8 mouse cellular contexts compared by ENCODE assay signal in genomic region chr4:150029885-150030284, GRCm38 (mm10). TPM values are rescaled to one million over a fixed set of nuclear protein-coding genes. Genes with fewer than 3 reads are reported as not detected.
A peak's percentile ranks its signal among the peaks of the same experiment; 100 is the strongest.
DNase-seq lines count a peak whose midpoint lies in the region; ATAC-seq lines count a peak whose summit lies in the region.

No protein-coding gene starts in this region.

- peak overlapping the region; percentile 49 for H3K4me3 ChIP-seq in kidney, embryonic 14.5 days (ENCODE audit: low read length)
- H3K4me3 ChIP-seq in brown adipose tissue, adult 24 weeks (ENCODE audit: insufficient read depth, low read depth, low read length) = peak overlapping the region; percentile 57
- peak overlapping the region; percentile 46; the same call in 1 of the 2 replicates for H3K4me3 ChIP-seq in forebrain, embryonic 16.5 days (replicated peaks; ENCODE audit: low read length)
- peak overlapping the region; percentile 55 for H3K4me3 ChIP-seq in liver, embryonic 16.5 days (ENCODE audit: low read depth, low read length)

- peak overlapping the region; percentile 89 for H3K4me2 ChIP-seq in kidney, embryonic 14.5 days (replicated peaks; ENCODE audit: low read depth, low read length)
- H3K4me2 ChIP-seq in forebrain, embryonic 16.5 days (ENCODE audit: low read length) = peak overlapping the region; percentile 72
- H3K4me2 ChIP-seq in liver, embryonic 16.5 days (ENCODE audit: low read depth, low read length) = peak overlapping the region; percentile 56

- WGBS in kidney, embryonic 14.5 days = 3% methylated on average over 11 of the region's 11 CpGs
- 1% methylated on average over 11 of the region's 11 CpGs for WGBS in forebrain, embryonic 16.5 days
- WGBS in liver, embryonic 16.5 days (ENCODE audit: insufficient replicate concordance) = 4% methylated on average over 11 of the region's 11 CpGs

- peaks cover 17% of the 10 kb centered on the region for H3K4me1 ChIP-seq in kidney, embryonic 14.5 days (ENCODE audit: control insufficient read depth, insufficient read depth, low read length)
- H3K4me1 ChIP-seq in brown adipose tissue, adult 24 weeks (ENCODE audit: control insufficient read depth, insufficient read depth, insufficient read length, low read length) = no peaks in the 10 kb centered on the region
- peaks cover 19% of the 10 kb centered on the region for H3K4me1 ChIP-seq in forebrain, embryonic 16.5 days (replicated peaks; ENCODE audit: control insufficient read depth, insufficient read depth, low read length)
- no peaks in the 10 kb centered on the region; the same call in 1 of the 2 replicates for H3K4me1 ChIP-seq in liver, embryonic 16.5 days (ENCODE audit: control insufficient read depth, low read depth, low read length)

- no peak overlapping the region for H3K27ac ChIP-seq in kidney, embryonic 14.5 days (ENCODE audit: low read depth, low read length)
- H3K27ac ChIP-seq in brown adipose tissue, adult 24 weeks (replicated peaks; ENCODE audit: low read depth, low read length) = no peak overlapping the region
- H3K27ac ChIP-seq in forebrain, embryonic 16.5 days (ENCODE audit: low read length) = no peak overlapping the region
- no peak overlapping the region for H3K27ac ChIP-seq in liver, embryonic 16.5 days (ENCODE audit: low read length)

- H3K9ac ChIP-seq in kidney, embryonic 14.5 days (ENCODE audit: low read depth, low read length) = no peak overlapping the region
- H3K9ac ChIP-seq in forebrain, embryonic 16.5 days (replicated peaks; ENCODE audit: low read depth, low read length) = no peak overlapping the region
- no peak overlapping the region for H3K9ac ChIP-seq in liver, embryonic 16.5 days (ENCODE audit: low read depth, low read length)

- H3K36me3 ChIP-seq in kidney, embryonic 14.5 days (ENCODE audit: control insufficient read depth, insufficient read depth, low read length) = no peaks in the 10 kb centered on the region
- no peaks in the 10 kb centered on the region for H3K36me3 ChIP-seq in forebrain, embryonic 16.5 days (ENCODE audit: control insufficient read depth, insufficient read depth)
- no peaks in the 10 kb centered on the region for H3K36me3 ChIP-seq in liver, embryonic 16.5 days (ENCODE audit: control insufficient read depth, insufficient read depth)

- H3K9me3 ChIP-seq in kidney, embryonic 14.5 days (ENCODE audit: control insufficient read depth, low read length) = no peaks in the 10 kb centered on the region
- H3K9me3 ChIP-seq in forebrain, embryonic 16.5 days (ENCODE audit: control insufficient read depth, low read length) = no peaks in the 10 kb centered on the region
- no peaks in the 10 kb centered on the region for H3K9me3 ChIP-seq in liver, embryonic 16.5 days (replicated peaks; ENCODE audit: control insufficient read depth, low read length)

- peaks cover 74% of the 10 kb centered on the region for H3K27me3 ChIP-seq in kidney, embryonic 14.5 days (ENCODE audit: control insufficient read depth, insufficient read depth, low read length)
- H3K27me3 ChIP-seq in forebrain, embryonic 16.5 days (replicated peaks; ENCODE audit: control insufficient read depth, insufficient read depth, low read length) = peaks cover 56% of the 10 kb centered on the region
- peaks cover 72% of the 10 kb centered on the region for H3K27me3 ChIP-seq in liver, embryonic 16.5 days (ENCODE audit: control insufficient read depth, insufficient read depth, low read depth, low read length)

- ATAC-seq in kidney, embryonic 14.5 days (ENCODE audit: low FRiP score, low TSS enrichment) = no peak
- ATAC-seq in forebrain, embryonic 16.5 days = no peak
- ATAC-seq in liver, embryonic 16.5 days (ENCODE audit: low read depth) = no peak

- no peak for DNase-seq in kidney, postnatal 36 days
- DNase-seq in embryo, embryonic 10.5 days (ENCODE audit: low spot score) = no peak
- no peak for DNase-seq in layer of hippocampus, adult 9-11 months
- no peak for DNase-seq in kidney, adult 8-10 months

RNA-seq across cellular contexts. Expression of gene H6pd, which starts 21.1 kb away (rescaled TPM):
- 6.8 and 10.7 TPM in 2 replicates for polyA plus RNA-seq in kidney, embryonic 14.5 days (2014; fragmentation: Nextera tagmentation; extraction: Ambion mirVana)
- polyA plus RNA-seq in brown adipose tissue, adult 24 weeks (2012; ENCODE audit: insufficient read depth, insufficient read length, missing spikeins) = 66.4 and 85.8 TPM in 2 replicates
- 2.1 TPM in 2 replicates for polyA plus RNA-seq in forebrain, embryonic 16.5 days (2015; fragmentation: Nextera tagmentation; extraction: Ambion mirVana)
- polyA plus RNA-seq in liver, embryonic 16.5 days (2015; fragmentation: Nextera tagmentation; extraction: Ambion mirVana) = 24.2 and 33.7 TPM in 2 replicates

RNA-seq across cellular contexts. Expression of gene Gpr157, which starts 57.3 kb away (rescaled TPM):
- 0.20 and 0.24 TPM in 2 replicates for polyA plus RNA-seq in kidney, embryonic 14.5 days (2014; fragmentation: Nextera tagmentation; extraction: Ambion mirVana)
- 2.0 and 2.4 TPM in 2 replicates for polyA plus RNA-seq in brown adipose tissue, adult 24 weeks (2012; ENCODE audit: insufficient read depth, insufficient read length, missing spikeins)
- polyA plus RNA-seq in forebrain, embryonic 16.5 days (2015; fragmentation: Nextera tagmentation; extraction: Ambion mirVana) = 0.14 and 0.25 TPM in 2 replicates
- polyA plus RNA-seq in liver, embryonic 16.5 days (2015; fragmentation: Nextera tagmentation; extraction: Ambion mirVana) = 0.37 and 0.74 TPM in 2 replicates
